Mouse (Mus musculus) MEL (cell line): ENCODE results near the gene Polr3a. TPM values are rescaled to one million over a fixed set of nuclear protein-coding genes. Genes with fewer than 3 reads are reported as not detected.
A peak's percentile ranks its signal among the peaks of the same experiment; 100 is the strongest.

Experiments used
- DNase-seq: peaks from one replicate; pipeline ENCODE4 v3.0.0; 2011; ENCODE audit warnings: low read depth, low spot score
- H3K27ac ChIP-seq: 2 replicates; pipeline ENCODE4 v1.5.1; 2012; ENCODE audit warnings: low read depth, mild to moderate bottlenecking, control low read depth, low read length, moderate library complexity; ENCODE audit not compliant: control insufficient read depth
- H3K27me3 ChIP-seq, 2 experiments: fragments of 150-350 bp in 1 of 2; sonication (generic) in 1 of 2; 2 replicates each; pipeline ENCODE4 v1.6.1; 2012; ENCODE audit warnings: low read length in 2 of 2, mild to moderate bottlenecking in 2 of 2, improper control_type of control experiment in 1 of 2, moderate library complexity in 1 of 2; ENCODE audit not compliant: insufficient read depth in 2 of 2, control insufficient read depth in 1 of 2
- H3K36me3 ChIP-seq, 2 experiments: 2 replicates each; pipeline ENCODE4 v1.6.1; 2012 to 2014; ENCODE audit warnings: low read length in 2 of 2, improper control_type of control experiment in 1 of 2, inconsistent platforms in 1 of 2, mild to moderate bottlenecking in 1 of 2; ENCODE audit not compliant: insufficient read depth in 2 of 2, control insufficient read depth in 1 of 2
- H3K4me1 ChIP-seq, 2 experiments: fragments of 150-350 bp in 1 of 2; sonication (generic) in 1 of 2; 2 replicates each; pipeline ENCODE4 v1.6.1; 2012; ENCODE audit warnings: low read length in 2 of 2, improper control_type of control experiment in 1 of 2, mild to moderate bottlenecking in 1 of 2; ENCODE audit not compliant: insufficient read depth in 2 of 2, control insufficient read depth in 1 of 2
- H3K4me3 ChIP-seq, 2 experiments: fragments of 150-350 bp in 1 of 2; sonication (generic) in 1 of 2; 2 replicates each; pipeline ENCODE4 v1.5.1; 2012; ENCODE audit warnings: low read depth in 2 of 2, low read length in 2 of 2, mild to moderate bottlenecking in 2 of 2, moderate library complexity in 2 of 2, control low read depth in 1 of 2, improper control_type of control experiment in 1 of 2; ENCODE audit not compliant: control insufficient read depth in 1 of 2, insufficient read depth in 1 of 2
- H3K79me2 ChIP-seq: 2 replicates; pipeline ENCODE4 v1.6.1; 2012; ENCODE audit warnings: mild to moderate bottlenecking, low read length, moderate library complexity; ENCODE audit not compliant: control insufficient read depth, poor library complexity, insufficient read depth
- H3K9ac ChIP-seq: 2 replicates; pipeline ENCODE4 v1.6.1; 2012; ENCODE audit warnings: low read depth, mild to moderate bottlenecking, control low read depth, low read length, moderate library complexity; ENCODE audit not compliant: control insufficient read depth, poor library complexity, severe bottlenecking
- H3K9me3 ChIP-seq: fragments of 150-350 bp; sonication (generic); replicated peaks from 2 replicates; pipeline ENCODE4 v1.6.1; 2012; ENCODE audit warnings: mild to moderate bottlenecking, low read length, improper control_type of control experiment, moderate library complexity; ENCODE audit not compliant: insufficient read depth
- BHLHE40 ChIP-seq: IDR thresholded peaks from 2 replicates; pipeline ENCODE4 v1.6.1; 2012; ENCODE audit warnings: low read depth, mild to moderate bottlenecking, inconsistent platforms, low read length, improper control_type of control experiment, borderline replicate concordance
- CHD1 ChIP-seq: IDR thresholded peaks from 2 replicates; pipeline ENCODE4 v1.6.1; 2012; ENCODE audit warnings: low read depth, mild to moderate bottlenecking, inconsistent platforms, low read length, improper control_type of control experiment
- CHD2 ChIP-seq: IDR thresholded peaks from 2 replicates; pipeline ENCODE4 v1.6.1; 2011; ENCODE audit warnings: low read length, improper control_type of control experiment
- E2F4 ChIP-seq: IDR thresholded peaks from 2 replicates; pipeline ENCODE4 v1.6.1; 2011; ENCODE audit warnings: low read depth, low read length, improper control_type of control experiment, borderline replicate concordance
- ETS1 ChIP-seq: IDR thresholded peaks from 2 replicates; pipeline ENCODE4 v1.6.1; 2012; ENCODE audit warnings: low read depth, mild to moderate bottlenecking, inconsistent platforms, low read length, improper control_type of control experiment, moderate library complexity
- GABPA ChIP-seq: IDR thresholded peaks from 2 replicates; pipeline ENCODE4 v1.6.1; 2012; ENCODE audit warnings: low read depth, mild to moderate bottlenecking, inconsistent platforms, low read length, improper control_type of control experiment, moderate library complexity
- HCFC1 ChIP-seq: IDR thresholded peaks from 2 replicates; pipeline ENCODE4 v1.6.1; 2012; ENCODE audit warnings: low read depth, mild to moderate bottlenecking, inconsistent platforms, low read length, improper control_type of control experiment, moderate library complexity
- JUND ChIP-seq: IDR thresholded peaks from 2 replicates; pipeline ENCODE4 v1.6.1; 2011; ENCODE audit warnings: low read depth, mild to moderate bottlenecking, improper control_type of control experiment, low read length
- KAT2A ChIP-seq: conservative IDR thresholded peaks from 2 replicates; pipeline ENCODE4 v1.6.1; 2012; ENCODE audit warnings: low read depth, low read length, improper control_type of control experiment, inconsistent platforms
- MAX ChIP-seq: IDR thresholded peaks from 2 replicates; pipeline ENCODE4 v1.6.1; 2011; ENCODE audit warnings: low read length, improper control_type of control experiment
- MAZ ChIP-seq: IDR thresholded peaks from 2 replicates; pipeline ENCODE4 v1.6.1; 2012; ENCODE audit warnings: low read depth, mild to moderate bottlenecking, inconsistent platforms, low read length, improper control_type of control experiment
- MEF2A ChIP-seq: IDR thresholded peaks from 2 replicates; pipeline ENCODE4 v1.6.1; 2014; ENCODE audit warnings: low read depth, mild to moderate bottlenecking, inconsistent platforms, low read length, improper control_type of control experiment; ENCODE audit not compliant: poor library complexity, insufficient replicate concordance, severe bottlenecking; ENCODE audit errors: extremely low read depth
- MXI1 ChIP-seq: IDR thresholded peaks from 2 replicates; pipeline ENCODE4 v1.6.1; 2011; ENCODE audit warnings: mild to moderate bottlenecking, low read depth, low read length, improper control_type of control experiment
- POLR2A ChIP-seq, 2 experiments: IDR thresholded peaks; 2 replicates each; pipeline ENCODE4 v1.6.1; 2011 to 2012; ENCODE audit warnings: low read length in 2 of 2, mild to moderate bottlenecking in 2 of 2, control low read depth in 1 of 2, improper control_type of control experiment in 1 of 2, low read depth in 1 of 2, moderate library complexity in 1 of 2; ENCODE audit not compliant: control insufficient read depth in 1 of 2, insufficient read depth in 1 of 2, poor library complexity in 1 of 2
- SMC3 ChIP-seq: IDR thresholded peaks from 2 replicates; pipeline ENCODE4 v1.6.1; 2011; ENCODE audit warnings: low read depth, low read length, improper control_type of control experiment
- TCF12 ChIP-seq: IDR thresholded peaks from 2 replicates; pipeline ENCODE4 v1.6.1; 2014; ENCODE audit warnings: low read depth, mild to moderate bottlenecking, inconsistent platforms, low read length, improper control_type of control experiment, moderate library complexity
- UBTF ChIP-seq: IDR thresholded peaks from 2 replicates; pipeline ENCODE4 v1.6.1; 2012; ENCODE audit warnings: low read depth, mild to moderate bottlenecking, inconsistent platforms, low read length, improper control_type of control experiment, moderate library complexity, borderline replicate concordance; ENCODE audit not compliant: insufficient read depth
- ZC3H11A ChIP-seq: IDR thresholded peaks from 2 replicates; pipeline ENCODE4 v1.6.1; 2012; ENCODE audit warnings: low read depth, mild to moderate bottlenecking, inconsistent platforms, low read length, improper control_type of control experiment
- ZKSCAN1 ChIP-seq: IDR thresholded peaks from 2 replicates; pipeline ENCODE4 v1.6.1; 2012; ENCODE audit warnings: low read depth, mild to moderate bottlenecking, inconsistent platforms, low read length, improper control_type of control experiment, moderate library complexity
- ZNF384 ChIP-seq: IDR thresholded peaks from 2 replicates; pipeline ENCODE4 v1.6.1; 2012; ENCODE audit warnings: low read depth, mild to moderate bottlenecking, inconsistent platforms, low read length, improper control_type of control experiment
- polyA plus RNA-seq, 2 experiments: library from polyadenylated mRNA; stranded (reverse) in 1 of 2; unstranded in 1 of 2; fragments of >175 nt in 1 of 2; fragments of >200 nt in 1 of 2; gene quantifications; 2 replicates each; pipeline versions ENCODE4 v1.2.1 to v1.2.4; 2012; ENCODE audit warnings: low replicate concordance in 2 of 2, low read depth in 1 of 2; ENCODE audit not compliant: insufficient read length in 2 of 2, insufficient read depth in 1 of 2, missing spikeins in 1 of 2
- total RNA-seq: library from RNA; depleted of rRNA; stranded (reverse); fragments of 300-350 nt; gene quantifications from 2 replicates; pipeline ENCODE4 v1.2.3, GENCODE M21; 2012

Gene Polr3a
- total and polyA plus RNA-seq, 3 experiments = 22.8 to 26.6 TPM; not detected in 1

GRCm38 (mm10) chr14:24508070-24508773 lies 21.4 kb upstream of the Polr3a start:
- Histone ChIP-seq H3K27me3 (no peaks in the 10 kb centered on the region), H3K4me3 (no peak overlapping the region)
- TF ChIP-seq KAT2A (no peak), ZNF384 (no peak), SMC3 (no peak), ETS1 (no peak), MEF2A (no peak), ZKSCAN1 (no peak), MXI1 (no peak)

GRCm38 (mm10) chr14:24507452-24508069 lies 20.7 kb upstream of the Polr3a start:
- H3K36me3 ChIP-seq = no peaks in the 10 kb centered on the region
- H3K27ac ChIP-seq = no peak overlapping the region
- no peaks in the 10 kb centered on the region; a peak in 1 of 4 replicates for H3K4me1 ChIP-seq
- H3K79me2 ChIP-seq = no peaks in the 10 kb centered on the region
- no peaks in the 10 kb centered on the region for H3K9me3 ChIP-seq
- no peak for TF ChIP-seq SMC3
- TF ChIP-seq KAT2A = no peak
- TF ChIP-seq ZNF384 = no peak
- TF ChIP-seq ETS1 = no peak
- TF ChIP-seq MEF2A = no peak
- TF ChIP-seq CHD2 = no peak
- TF ChIP-seq UBTF = no peak
- no peak for TF ChIP-seq E2F4
- TF ChIP-seq MAZ = no peak
- no peaks in the 10 kb centered on the region for H3K27me3 ChIP-seq
- no peak overlapping the region for H3K9ac ChIP-seq
- DNase-seq = no peak
- no peak overlapping the region for H3K4me3 ChIP-seq

More at GRCm38 (mm10) chr14:24508070-24508773, 21.4 kb upstream of the Polr3a start:
- Histone ChIP-seq H3K27ac (no peak overlapping the region), H3K9ac (no peak overlapping the region), H3K36me3 (no peaks in the 10 kb centered on the region), H3K79me2 (no peaks in the 10 kb centered on the region), H3K4me1 (no peaks in the 10 kb centered on the region; a peak in 1 of 4 replicates), H3K9me3 (no peaks in the 10 kb centered on the region)
- no peak for DNase-seq

- Histone ChIP-seq H3K9me3 (no peaks in the 10 kb centered on the region), H3K9ac (no peak overlapping the region), H3K4me1 (no peaks in the 10 kb centered on the region; a peak in 1 of 4 replicates), H3K27me3 (no peaks in the 10 kb centered on the region), H3K79me2 (no peaks in the 10 kb centered on the region), H3K27ac (no peak overlapping the region), H3K36me3 (peaks cover 5 to 14% of the 10 kb centered on the region in 2 experiments), H3K4me3 (no peak overlapping the region)
- no peak for TF ChIP-seq POLR2A (IDR thresholded peaks at IDR 0.05; ENCODE audit: control insufficient read depth in 1 of 2, insufficient read depth in 1 of 2, low read depth in 1 of 2, low read length in 2 of 2, poor library complexity in 1 of 2)
- TF ChIP-seq MXI1 = no peak
- TF ChIP-seq ZNF384 = no peak
- no peak for TF ChIP-seq ZC3H11A
- TF ChIP-seq TCF12 = no peak
- no peak for TF ChIP-seq BHLHE40
- no peak for TF ChIP-seq GABPA
- no peak for TF ChIP-seq CHD2
- no peak for TF ChIP-seq E2F4
- TF ChIP-seq MAX = no peak
- TF ChIP-seq HCFC1 = no peak
- no peak for TF ChIP-seq JUND
- TF ChIP-seq CHD1 = no peak
- DNase-seq = peak; percentile 52
These were observed 14.4 kb upstream of the Polr3a start for GRCm38 (mm10) chr14:24501256-24501655.
